Mouse (Mus musculus) spleen, adult 2 months (tissue): ENCODE data around the gene Etv1. TPM values are rescaled to one million over a fixed set of nuclear protein-coding genes. Genes with fewer than 3 reads are reported as not detected.
A peak's percentile ranks its signal among the peaks of the same experiment; 100 is the strongest.

Experiments used
- DNase-seq, 2 experiments: peaks; one replicate each; pipeline versions ENCODE4 v3.0.0 to v3.0.0-alpha.2; 2012 to 2021; ENCODE audit warnings: low spot score in 2 of 2, low read depth in 1 of 2
- H3K27ac ChIP-seq: fragments of 200-500 bp; 2 replicates; pipeline ENCODE4 v1.5.1; 2012; ENCODE audit warnings: low read length, inconsistent platforms; ENCODE audit not compliant: insufficient read depth
- H3K27me3 ChIP-seq: fragments of 200-500 bp; 2 replicates; pipeline ENCODE4 v1.6.1; 2012; ENCODE audit warnings: mild to moderate bottlenecking, moderate library complexity, low read length, inconsistent platforms; ENCODE audit not compliant: control insufficient read depth, insufficient read depth
- H3K36me3 ChIP-seq: fragments of 200-500 bp; 2 replicates; pipeline ENCODE4 v1.6.1; 2012; ENCODE audit warnings: mild to moderate bottlenecking, low read length, inconsistent platforms; ENCODE audit not compliant: control insufficient read depth, insufficient read depth
- H3K4me1 ChIP-seq: fragments of 200-500 bp; 2 replicates; pipeline ENCODE4 v1.6.1; 2011; ENCODE audit warnings: inconsistent platforms; ENCODE audit not compliant: control insufficient read depth, insufficient read depth, insufficient read length
- H3K4me3 ChIP-seq: fragments of 200-500 bp; 2 replicates; pipeline ENCODE4 v1.5.1; 2011; ENCODE audit warnings: mild to moderate bottlenecking, inconsistent platforms; ENCODE audit not compliant: insufficient read depth, insufficient read length; ENCODE audit errors: extremely low read depth
- CTCF ChIP-seq: fragments of 200-500 bp; IDR thresholded peaks from 2 replicates; pipeline ENCODE4 v1.5.1; 2011; ENCODE audit warnings: mild to moderate bottlenecking, inconsistent platforms; ENCODE audit not compliant: insufficient read depth, insufficient read length, insufficient replicate concordance; ENCODE audit errors: extremely low read depth
- POLR2A ChIP-seq: fragments of 200-500 bp; IDR thresholded peaks from 2 replicates; pipeline ENCODE4 v1.6.1; 2011; ENCODE audit warnings: low read depth, low read length, inconsistent platforms
- WGBS: fragments of 180-500 bp; shearing (Covaris S2); methylation state at CpG from one replicate; pipeline ENCODE4 v1.1.7; 2018; 5-methylcytosine and 5-hydroxymethylcytosine counted together
- polyA plus RNA-seq: library from polyadenylated mRNA; depleted of rRNA; stranded (reverse); fragments of >200 nt; gene quantifications from 2 replicates; pipeline ENCODE4 v1.2.3, GENCODE M21; 2012; rRNA removed

The Etv1 gene
- polyA plus RNA-seq: 1.2 and 1.5 TPM in 2 replicates

DNA sequence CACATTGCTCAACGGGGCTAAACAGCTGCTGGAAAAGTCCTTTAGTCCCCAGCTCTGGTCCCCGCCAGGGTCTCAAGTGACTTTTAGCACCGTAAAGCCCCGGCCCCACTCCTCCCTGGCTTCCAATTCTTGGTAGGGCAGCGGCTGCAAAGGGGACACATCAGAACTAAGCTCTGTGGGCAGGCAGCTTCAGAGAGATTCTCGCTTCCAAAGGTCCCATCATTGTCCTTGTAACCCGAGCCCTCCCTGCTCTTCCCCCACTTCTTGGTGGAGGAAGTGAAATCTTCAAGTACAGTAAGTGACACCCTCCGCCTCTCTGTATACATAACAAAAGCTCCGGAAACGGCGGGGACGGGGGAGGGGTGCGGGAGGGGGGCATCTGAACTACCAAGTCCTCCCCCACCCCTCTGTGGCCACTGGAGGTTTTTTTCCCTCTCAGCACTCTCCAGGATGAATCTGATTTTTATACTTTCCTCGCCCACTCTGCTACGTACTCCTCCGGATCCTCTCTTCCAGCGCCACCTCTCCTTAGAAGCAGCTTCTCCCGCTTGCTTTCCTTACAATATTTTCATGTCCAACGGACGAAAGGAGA, at the start of gene Etv1:
Etv1 (plus strand) TSS at position 195 of the 592 bp plus-strand sequence.
- Histone ChIP-seq H3K4me3 (peak within 1 kb of the TSS; percentile 65), H3K36me3 (no peaks in the 10 kb centered on the region), H3K27me3 (peaks cover 2% of the 10 kb centered on the region; the same call in 1 of the 2 replicates), H3K4me1 (no peaks in the 10 kb centered on the region), H3K27ac (peak within 1 kb of the TSS; percentile 63)
- WGBS: under 1% methylated on average over 20 of the region's 20 CpGs
- DNase-seq: peak in 1 of 2 experiments; percentile 29
- TF ChIP-seq CTCF (no peak), POLR2A (no peak)

DNA sequence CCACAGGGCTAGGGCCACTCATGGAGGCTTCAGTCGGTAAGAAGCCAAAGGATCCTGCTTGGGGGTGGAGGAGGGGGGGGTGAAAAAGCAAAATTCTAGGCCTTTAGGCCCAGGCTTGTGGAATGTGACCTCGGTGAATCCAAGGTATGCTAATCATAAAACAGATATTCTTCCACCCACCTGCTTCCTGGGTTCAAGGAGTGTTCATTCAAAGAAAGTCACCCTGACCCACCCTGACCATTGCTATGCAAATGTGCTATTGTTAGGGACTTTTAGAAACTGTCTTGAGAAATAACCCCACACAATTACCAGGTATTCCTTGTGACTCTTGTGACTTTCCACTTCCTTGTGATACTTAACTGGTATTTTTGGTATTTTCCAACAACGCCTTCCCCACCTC, 49.5 kb upstream of the Etv1 start:
- WGBS: 85% methylated on average over 3 of the region's 3 CpGs
- Histone ChIP-seq H3K27ac (no peak overlapping the region), H3K36me3 (no peaks in the 10 kb centered on the region), H3K4me3 (no peak overlapping the region), H3K4me1 (no peaks in the 10 kb centered on the region), H3K27me3 (no peaks in the 10 kb centered on the region)
- DNase-seq: no peak
- no peak for TF ChIP-seq POLR2A
- TF ChIP-seq CTCF: no peak

DNA sequence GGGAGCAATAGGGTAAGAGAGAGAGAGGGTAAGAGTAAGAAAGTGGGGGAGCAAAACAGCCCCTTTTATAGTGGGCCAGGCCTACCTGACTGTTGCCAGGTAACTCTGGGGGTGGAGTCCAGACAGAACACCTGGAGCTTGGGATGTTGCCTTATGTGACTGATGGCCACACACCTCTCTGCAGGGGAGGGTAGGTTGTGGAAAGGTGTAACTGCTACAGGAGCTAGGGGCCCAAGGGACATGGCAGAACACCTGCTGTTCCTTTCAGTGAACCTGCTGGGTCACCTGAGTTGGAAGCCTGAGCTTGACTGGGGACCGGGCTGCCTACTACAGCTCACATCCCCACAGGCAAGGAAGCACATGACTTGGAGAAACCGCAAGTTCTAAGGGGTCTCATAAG, 48.4 kb upstream of the Etv1 start:
- no peaks in the 10 kb centered on the region for H3K36me3 ChIP-seq
- no peaks in the 10 kb centered on the region for H3K27me3 ChIP-seq
- H3K4me1 ChIP-seq: no peaks in the 10 kb centered on the region
- H3K27ac ChIP-seq: no peak overlapping the region
- TF ChIP-seq POLR2A (no peak), CTCF (no peak)
- no peak for DNase-seq
- no peak overlapping the region for H3K4me3 ChIP-seq
- WGBS: 89% methylated on average over 2 of the region's 2 CpGs

- WGBS: 18% methylated on average over 2 of the region's 2 CpGs
- no peak for DNase-seq
- no peaks in the 10 kb centered on the region for H3K36me3 ChIP-seq
- H3K27me3 ChIP-seq: no peaks in the 10 kb centered on the region
- no peaks in the 10 kb centered on the region for H3K4me1 ChIP-seq
- no peak overlapping the region for H3K4me3 ChIP-seq
- no peak overlapping the region for H3K27ac ChIP-seq
- no peak for TF ChIP-seq CTCF
- no peak for TF ChIP-seq POLR2A
Observed at GRCm38 (mm10) chr12:38759322-38759721, 19.9 kb upstream of the Etv1 start.

GRCm38 (mm10) chr12:38777316-38777715, 1.9 kb upstream of the Etv1 start:
- DNase-seq: no peak
- no peak overlapping the region for H3K4me3 ChIP-seq
- WGBS: 84% methylated on average over 7 of the region's 7 CpGs

GRCm38 (mm10) chr12:38777957-38778298, 1.3 kb upstream of the Etv1 start:
- WGBS: 9% methylated on average over 6 of the region's 6 CpGs
- no peak for TF ChIP-seq CTCF
- no peak for TF ChIP-seq POLR2A

More at GRCm38 (mm10) chr12:38777316-38777715, 1.9 kb upstream of the Etv1 start:
- Histone ChIP-seq H3K27ac (no peak overlapping the region), H3K27me3 (peaks cover 2% of the 10 kb centered on the region; the same call in 1 of the 2 replicates), H3K4me1 (no peaks in the 10 kb centered on the region), H3K36me3 (no peaks in the 10 kb centered on the region)
- no peak for TF ChIP-seq POLR2A
- no peak for TF ChIP-seq CTCF

GRCm38 (mm10) chr12:38778299-38779075, 693 bp upstream of the Etv1 start:
- TF ChIP-seq POLR2A: no peak
- Histone ChIP-seq H3K36me3 (no peaks in the 10 kb centered on the region), H3K27me3 (peaks cover 2% of the 10 kb centered on the region; the same call in 1 of the 2 replicates), H3K4me1 (no peaks in the 10 kb centered on the region), H3K27ac (peak overlapping the region; percentile 63), H3K4me3 (peak overlapping the region; percentile 65)
- DNase-seq: peak; percentile 29 to 35
- under 1% methylated on average over 37 of the region's 37 CpGs for WGBS

More at GRCm38 (mm10) chr12:38777957-38778298, 1.3 kb upstream of the Etv1 start:
- no peaks in the 10 kb centered on the region for H3K4me1 ChIP-seq
- no peak overlapping the region for H3K4me3 ChIP-seq
- no peaks in the 10 kb centered on the region for H3K36me3 ChIP-seq
- DNase-seq: no peak
- H3K27ac ChIP-seq: no peak overlapping the region
- peaks cover 2% of the 10 kb centered on the region; the same call in 1 of the 2 replicates for H3K27me3 ChIP-seq
